Mouse (Mus musculus) right cerebral cortex, postnatal 4 days (tissue): ENCODE results near the gene Hoxc8.

Experiments used
- DNase-seq: peaks from one replicate; pipeline ENCODE4 v3.0.0-alpha.2; 2022

The Hoxc8 gene

GRCm38 (mm10) chr15:102990461-102991397 is at the start of gene Hoxc8:
Gene Hoxc8 (plus strand): TSS chr15:102990607.
- DNase-seq = no peak

GRCm38 (mm10) chr15:102942739-102943467 is 47.5 kb upstream of the Hoxc8 start:
- DNase-seq = no peak

GRCm38 (mm10) chr15:102943468-102943813 is 47.0 kb upstream of the Hoxc8 start:
- DNase-seq = no peak

- DNase-seq = no peak
Observed at GRCm38 (mm10) chr15:102945185-102946077, 45.0 kb upstream of the Hoxc8 start.

GRCm38 (mm10) chr15:102947276-102947675 is 43.1 kb upstream of the Hoxc8 start:
- no peak for DNase-seq

- no peak for DNase-seq
Observed at GRCm38 (mm10) chr15:102948842-102949241, 41.6 kb upstream of the Hoxc8 start.

GRCm38 (mm10) chr15:102949696-102950095 is 40.7 kb upstream of the Hoxc8 start:
- DNase-seq = no peak

GRCm38 (mm10) chr15:102950877-102951276 is 39.5 kb upstream of the Hoxc8 start:
- DNase-seq = no peak

DNA sequence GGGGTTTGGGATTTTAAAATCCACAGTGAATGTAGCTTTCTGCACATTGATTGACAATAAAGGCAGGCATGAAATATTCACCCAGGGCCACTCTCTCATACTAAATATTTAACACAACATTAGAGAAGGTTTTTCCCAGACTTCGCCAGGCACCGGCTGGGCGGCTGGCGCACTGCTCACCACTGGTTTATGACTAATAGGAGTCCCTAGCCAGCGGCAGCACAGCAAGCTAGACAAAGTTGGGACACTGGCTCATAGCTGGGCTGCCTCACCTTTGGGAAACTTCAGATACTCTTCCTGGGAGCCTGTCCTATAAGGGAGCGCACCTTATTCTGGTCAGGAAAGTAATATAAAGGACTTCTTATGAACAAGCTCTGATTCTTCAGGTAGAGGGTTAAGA is 36.8 kb upstream of the Hoxc8 start:
- DNase-seq = no peak

- DNase-seq = no peak
Observed at GRCm38 (mm10) chr15:102954192-102955006, 36.0 kb upstream of the Hoxc8 start, which contains the start of gene Hoxc11. Gene Hoxc11 (plus strand): TSS chr15:102954427.

DNA sequence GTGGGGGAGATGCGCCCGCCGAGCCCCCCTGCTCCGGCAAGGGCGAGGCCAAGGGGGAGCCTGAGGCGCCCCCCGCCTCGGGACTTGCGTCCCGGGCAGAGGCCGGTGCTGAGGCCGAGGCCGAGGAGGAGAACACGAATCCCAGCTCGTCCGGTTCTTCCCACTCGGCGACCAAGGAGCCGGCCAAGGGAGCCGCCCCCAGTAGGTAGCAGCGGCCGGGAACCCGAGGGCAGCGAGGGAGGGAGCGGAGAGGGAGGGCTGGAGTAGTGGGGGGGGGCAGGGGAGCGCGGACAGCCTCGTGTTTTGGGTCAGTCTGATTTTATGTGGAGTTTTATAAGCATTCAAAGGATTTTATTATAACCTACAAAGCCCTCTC is 35.4 kb upstream of the Hoxc8 start:
- DNase-seq = no peak

- DNase-seq = no peak
Observed at GRCm38 (mm10) chr15:102955833-102956640, 34.4 kb upstream of the Hoxc8 start.

GRCm38 (mm10) chr15:102956906-102957305 is 33.5 kb upstream of the Hoxc8 start:
- no peak for DNase-seq

- no peak for DNase-seq
Observed at GRCm38 (mm10) chr15:102959663-102960191, 30.7 kb upstream of the Hoxc8 start.

DNA sequence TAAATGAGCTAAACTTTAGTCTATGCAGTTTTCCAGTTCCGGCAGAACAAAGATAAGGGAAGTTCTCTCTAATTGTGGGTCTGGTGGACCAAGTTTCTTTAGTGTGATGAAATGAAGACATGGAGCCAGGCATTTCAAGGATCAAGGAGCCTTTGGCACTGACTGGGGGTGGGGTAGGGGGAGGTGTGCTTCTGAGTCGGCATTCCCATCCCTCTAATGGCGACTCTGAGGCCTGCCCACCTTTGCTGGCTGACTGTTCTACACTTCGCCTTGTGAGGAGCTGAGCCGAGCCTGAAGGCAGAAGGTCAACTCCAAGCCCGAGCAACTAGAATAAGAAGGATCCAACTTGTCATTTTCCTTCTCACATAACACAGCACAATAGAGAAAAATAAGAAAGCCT is 28.7 kb upstream of the Hoxc8 start:
- no peak for DNase-seq

GRCm38 (mm10) chr15:102962492-102962891 is 27.9 kb upstream of the Hoxc8 start:
- no peak for DNase-seq

GRCm38 (mm10) chr15:102963259-102963658 is 27.1 kb upstream of the Hoxc8 start:
- no peak for DNase-seq

- DNase-seq = no peak
Observed at GRCm38 (mm10) chr15:102963671-102964640, 26.5 kb upstream of the Hoxc8 start.

- no peak for DNase-seq
Observed at GRCm38 (mm10) chr15:102965003-102965891, 25.2 kb upstream of the Hoxc8 start.
